Mouse (Mus musculus) thymus, postnatal 4 days (tissue): Measurements from ENCODE around the gene Vtn.

Experiments
- DNase-seq: peaks from one replicate; pipeline ENCODE4 v3.0.0; 2021

The Vtn gene

GRCm38 (mm10) chr11:78499004-78499403 lies at the start of gene Vtn:
Gene Vtn (plus strand): TSS chr11:78499091.
- no peak for DNase-seq

DNA sequence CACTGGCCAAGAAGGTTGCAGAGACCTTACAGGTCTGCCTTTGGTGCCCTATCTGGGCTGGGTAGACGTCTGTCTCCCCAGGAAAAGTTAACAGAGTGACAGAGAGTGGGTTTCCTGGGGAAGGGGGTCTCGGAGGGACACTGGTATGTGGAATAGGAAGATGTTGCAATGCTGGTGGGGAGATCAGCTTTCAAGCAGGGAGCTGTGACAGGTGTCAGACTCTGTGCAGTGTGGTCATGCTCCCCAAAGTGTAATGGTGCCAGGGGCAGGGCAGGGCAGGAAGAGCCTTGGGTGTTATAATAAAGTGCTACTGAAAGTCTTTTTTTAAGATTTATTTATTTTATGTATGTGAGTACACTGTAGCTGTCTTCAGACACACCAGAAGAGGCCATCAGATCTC lies 48.6 kb upstream of the Vtn start:
- no peak for DNase-seq

- DNase-seq = peak; percentile 89
Measured at GRCm38 (mm10) chr11:78453675-78454074, 45.2 kb upstream of the Vtn start.

DNA sequence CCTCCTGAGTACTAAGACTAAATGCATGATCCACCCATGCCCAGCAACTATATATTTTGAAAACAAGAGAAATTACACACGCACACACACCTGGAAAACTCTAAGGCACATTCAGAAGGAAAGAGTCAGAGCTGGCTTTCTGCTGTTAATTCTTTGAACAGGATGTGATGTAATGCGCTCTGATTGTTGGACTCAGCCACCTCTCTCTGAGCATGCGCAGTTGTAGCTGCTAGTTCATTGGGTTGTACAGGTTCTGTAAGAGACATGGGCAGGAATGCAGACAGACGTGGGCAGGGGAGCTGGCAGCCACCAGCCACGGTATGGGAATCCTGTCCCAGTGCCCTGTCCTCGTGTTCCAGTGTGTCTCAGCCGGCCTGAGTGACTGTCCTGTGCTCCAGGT lies 44.6 kb upstream of the Vtn start:
- DNase-seq = no peak

DNA sequence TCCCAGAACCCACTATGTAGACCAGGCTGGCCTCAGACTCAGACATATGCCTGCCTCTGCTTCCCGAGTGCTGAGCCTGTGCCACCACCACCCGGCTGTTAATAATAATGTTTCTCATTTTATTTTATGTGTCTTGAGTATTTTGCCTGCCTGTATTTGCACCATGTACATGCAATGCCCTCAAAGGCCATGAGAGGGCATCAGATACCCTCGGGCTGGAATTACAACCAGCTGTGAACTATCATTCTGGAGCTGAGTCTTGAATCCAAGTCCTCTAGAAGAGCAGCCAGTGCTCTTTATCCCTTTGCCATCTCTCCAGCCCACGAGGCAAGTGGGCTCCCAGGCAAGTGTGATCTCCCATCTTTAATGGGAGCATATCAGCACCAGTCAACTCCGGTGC lies 43.6 kb upstream of the Vtn start:
- peak; percentile 65 for DNase-seq

- no peak for DNase-seq
Measured at GRCm38 (mm10) chr11:78458740-78459139, 40.2 kb upstream of the Vtn start.

GRCm38 (mm10) chr11:78461894-78462293 lies 37.0 kb upstream of the Vtn start:
- no peak for DNase-seq

DNA sequence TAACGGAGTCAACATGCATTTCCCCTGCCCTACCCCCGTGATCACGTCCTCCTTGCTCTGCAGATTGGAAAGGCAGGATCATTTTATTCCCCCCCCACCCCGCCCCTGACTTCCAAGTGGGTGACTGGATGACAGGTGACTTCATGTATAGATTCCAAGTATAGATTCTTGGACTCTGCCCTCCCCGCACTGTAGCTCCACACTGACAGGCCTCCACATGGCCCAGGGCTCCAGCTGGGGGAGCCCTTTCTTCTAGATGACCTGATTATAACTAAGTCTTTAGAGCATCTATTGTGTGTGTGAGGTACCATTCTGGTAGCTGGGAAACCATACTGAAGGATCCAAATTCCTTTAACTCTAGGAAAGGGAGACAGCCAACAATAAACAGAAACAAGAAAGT lies 36.2 kb upstream of the Vtn start:
- no peak for DNase-seq

DNA sequence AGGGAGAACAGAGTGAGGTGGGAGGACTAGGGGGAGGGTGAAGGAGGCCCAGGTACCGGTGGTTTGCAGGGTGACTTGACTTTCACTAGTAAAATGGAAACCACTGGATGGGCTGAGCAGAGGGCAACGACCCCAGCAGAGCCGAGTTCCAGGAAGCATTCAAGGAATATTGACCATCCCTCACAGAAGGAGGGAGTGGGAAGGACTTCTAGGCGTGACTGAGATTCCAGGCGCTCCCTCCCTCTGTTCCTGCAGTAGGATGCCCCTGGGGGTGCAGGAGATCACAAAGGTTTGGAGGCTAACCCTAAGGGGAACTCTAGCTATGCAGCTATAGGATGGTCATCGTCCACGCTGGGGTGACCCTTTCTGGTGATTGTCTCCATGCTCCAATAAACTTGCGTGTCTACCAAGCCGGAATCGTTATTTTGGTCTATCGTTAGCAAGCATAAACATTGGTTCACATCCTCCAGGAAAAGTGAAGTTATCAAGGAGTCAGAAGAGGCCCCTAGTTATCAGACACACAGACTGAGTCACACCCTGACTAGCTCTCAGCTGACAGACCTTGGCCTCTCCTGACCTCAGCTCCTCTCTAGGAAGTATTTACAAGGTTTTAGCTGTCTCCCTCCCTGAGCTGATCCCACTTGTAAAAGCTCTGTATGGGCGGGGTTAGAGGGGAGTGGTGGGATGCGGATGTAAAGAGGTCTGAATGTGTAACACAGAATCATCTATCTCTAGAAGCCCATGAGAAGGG lies 35.4 kb upstream of the Vtn start:
- no peak for DNase-seq

- no peak for DNase-seq
Measured at GRCm38 (mm10) chr11:78465116-78465515, 33.8 kb upstream of the Vtn start.

DNA sequence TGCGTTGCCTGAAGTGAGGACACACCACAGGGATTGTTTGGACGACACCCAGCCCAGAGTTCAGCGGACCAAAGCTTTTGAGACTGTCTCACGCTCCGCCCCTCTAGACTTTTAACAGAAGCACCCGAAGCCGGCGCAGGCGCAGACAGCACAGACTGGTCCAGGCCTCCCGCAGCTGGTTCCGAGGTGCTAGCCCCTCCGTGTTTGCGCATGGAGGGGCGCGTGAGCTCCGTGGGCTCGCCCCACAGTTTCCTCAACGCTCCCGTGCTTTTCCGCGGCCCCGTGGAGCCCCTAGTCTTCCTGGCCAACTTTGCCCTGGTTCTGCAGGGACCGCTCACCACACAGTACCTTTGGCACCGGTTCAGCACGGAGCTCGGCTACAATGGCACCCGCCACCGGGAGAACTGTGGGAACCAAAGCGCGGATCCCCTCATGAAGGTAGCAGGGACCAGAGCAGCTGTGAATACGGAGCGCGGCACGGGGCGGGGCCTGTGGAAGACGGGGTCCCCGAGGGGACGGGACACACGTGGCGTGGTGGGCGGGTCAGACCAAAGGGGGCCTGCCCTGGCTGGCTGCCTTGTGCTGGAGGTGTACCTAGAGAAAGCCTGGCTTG lies 33.2 kb upstream of the Vtn start, which contains the start of gene Slc46a1:
Gene Slc46a1 (plus strand): TSS at position 130 of the 613 bp plus-strand sequence.
- peak; percentile 84 for DNase-seq

DNA sequence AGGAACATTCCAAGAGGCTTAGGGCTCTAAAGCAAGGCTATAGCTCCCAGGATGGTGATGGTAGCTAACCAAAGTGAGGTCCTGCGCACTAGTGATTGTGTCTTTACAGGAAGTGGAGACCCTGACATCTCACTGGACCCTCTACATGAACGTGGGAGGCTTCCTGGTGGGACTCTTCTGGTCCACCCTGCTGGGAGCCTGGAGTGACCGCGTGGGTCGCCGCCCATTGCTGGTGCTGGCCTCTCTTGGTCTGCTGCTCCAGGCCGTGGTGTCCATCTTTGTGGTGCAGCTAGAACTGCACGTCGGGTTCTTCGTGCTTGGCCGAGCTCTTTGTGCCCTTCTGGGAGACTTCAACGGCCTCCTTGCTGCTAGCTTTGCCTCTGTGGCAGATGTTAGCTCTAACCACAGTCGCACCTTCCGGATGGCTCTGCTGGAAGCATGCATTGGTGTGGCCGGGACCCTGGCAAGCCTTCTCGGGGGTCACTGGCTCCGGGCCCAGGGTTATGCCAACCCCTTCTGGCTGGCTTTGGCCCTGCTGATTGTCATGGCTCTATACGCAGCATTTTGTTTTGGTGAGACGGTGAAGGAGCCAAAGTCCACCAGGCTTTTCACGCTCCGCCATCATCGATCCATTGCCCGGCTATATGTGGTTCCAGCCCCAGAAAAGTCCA lies 32.5 kb upstream of the Vtn start:
- DNase-seq = no peak

- no peak for DNase-seq
Measured at GRCm38 (mm10) chr11:78467515-78467914, 31.4 kb upstream of the Vtn start.

DNA sequence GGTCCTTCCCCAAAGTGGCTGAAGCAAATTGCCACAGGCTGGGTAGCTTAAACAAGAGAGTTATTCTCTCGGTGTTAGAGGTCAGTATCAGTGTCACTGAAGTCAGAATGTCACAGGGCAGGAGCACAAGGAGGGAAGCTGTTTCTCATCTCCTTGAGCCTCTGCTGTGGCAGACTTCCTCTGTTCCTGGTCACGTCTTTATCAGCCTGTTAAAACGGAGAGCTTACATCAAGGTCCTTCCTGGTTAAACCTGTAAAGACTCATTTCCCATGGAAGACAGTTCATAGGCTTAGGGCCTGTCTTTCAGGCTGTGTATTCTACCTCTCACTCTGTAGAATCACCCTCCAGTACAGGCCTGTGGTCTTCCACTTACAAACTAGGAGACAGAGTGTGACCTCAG lies 31.0 kb upstream of the Vtn start:
- DNase-seq = no peak

DNA sequence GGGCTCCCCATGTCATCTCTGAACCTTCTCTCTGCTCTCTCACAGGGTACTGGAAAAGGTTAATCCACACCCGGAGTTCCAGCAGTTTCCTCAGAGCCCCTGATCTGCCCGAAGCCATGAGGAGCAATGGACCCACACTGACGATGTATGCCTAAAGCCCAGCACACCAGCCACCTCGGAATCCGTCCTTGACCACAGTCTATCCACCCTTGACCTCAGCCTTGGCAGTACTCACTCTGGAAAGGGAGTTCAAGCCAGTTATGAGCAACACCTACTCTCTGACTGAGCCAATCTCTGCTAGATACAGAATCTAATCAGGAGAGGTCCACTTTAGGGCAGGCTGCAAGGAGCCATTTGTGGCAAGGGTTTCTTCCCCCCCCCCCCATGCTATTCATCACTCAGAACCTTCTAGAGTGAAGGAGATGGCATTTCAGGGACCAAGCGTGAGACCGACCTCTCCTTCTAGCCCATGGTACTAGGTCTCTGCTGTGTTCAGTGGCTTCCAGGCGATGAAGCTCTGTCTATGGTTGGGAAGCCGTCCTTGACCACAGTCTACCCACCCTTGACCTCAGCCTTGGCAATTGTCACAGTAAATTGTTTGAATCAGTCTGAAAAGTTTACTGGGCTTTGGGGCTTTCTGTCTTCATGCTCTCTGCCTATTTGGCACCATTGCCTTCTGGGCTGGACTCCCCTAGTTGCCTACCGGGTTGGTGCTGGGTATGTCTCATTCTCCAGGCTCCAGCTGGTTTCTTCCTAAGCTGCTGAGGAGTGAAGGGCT lies 27.4 kb upstream of the Vtn start:
- no peak for DNase-seq

DNA sequence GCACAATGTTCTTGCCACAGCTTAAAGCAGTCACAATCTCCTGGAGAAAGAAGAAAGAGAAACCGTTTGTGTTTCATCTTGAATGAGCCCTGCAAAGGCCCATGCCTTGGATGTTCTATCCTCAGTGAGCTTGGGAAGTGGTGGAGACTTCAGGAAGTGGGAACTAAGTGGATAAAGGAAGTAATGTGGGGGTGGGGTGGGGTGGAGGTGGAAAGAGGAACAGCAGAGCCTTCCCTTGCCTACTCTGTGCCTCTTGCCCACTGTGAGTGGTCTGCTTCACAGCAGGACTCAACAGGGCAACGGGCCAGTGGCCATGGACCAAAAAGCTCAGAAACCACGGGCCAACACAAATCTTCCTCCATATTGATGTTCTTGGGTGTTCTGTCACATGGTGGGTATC lies 23.6 kb upstream of the Vtn start:
- no peak for DNase-seq

DNA sequence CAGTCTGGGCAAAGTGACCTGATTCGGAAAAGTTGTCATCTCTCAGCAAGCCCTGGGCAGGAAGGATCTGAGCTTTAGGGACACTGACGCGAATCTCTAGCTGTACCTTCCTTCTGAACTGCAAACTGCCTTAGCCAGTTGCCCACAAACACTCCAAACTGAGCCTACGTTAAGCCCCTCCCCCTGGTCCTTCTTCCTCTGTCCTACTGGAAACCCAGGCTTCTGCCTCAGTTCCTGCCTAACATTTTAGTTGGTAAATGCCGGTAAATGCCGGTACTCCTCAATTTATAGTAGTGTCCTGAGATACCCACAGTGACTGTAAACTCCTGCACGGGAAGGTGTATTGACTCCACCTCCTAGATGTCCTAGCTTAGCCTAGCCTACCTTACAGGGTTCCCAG lies 15.3 kb upstream of the Vtn start:
- DNase-seq = no peak

- peak; percentile 80 for DNase-seq
Measured at GRCm38 (mm10) chr11:78488168-78488567, 10.7 kb upstream of the Vtn start.

GRCm38 (mm10) chr11:78490781-78491241 lies 8.1 kb upstream of the Vtn start:
- DNase-seq = peak; percentile 60

- peak; percentile 56 for DNase-seq
Measured at GRCm38 (mm10) chr11:78495904-78496303, 3.0 kb upstream of the Vtn start.

GRCm38 (mm10) chr11:78497071-78497541 lies 1.8 kb upstream of the Vtn start:
- peak; percentile 56 for DNase-seq

GRCm38 (mm10) chr11:78497544-78498522 lies 1.1 kb upstream of the Vtn start, which contains the start of gene Sarm1:
Gene Sarm1 (minus strand): TSS chr11:78497754.
- DNase-seq = peak; percentile 100
